Mouse (Mus musculus) thymus, postnatal 36 days (tissue): ENCODE results near the gene Mapre1.
"Not testable (repeated sequence)": the region's sequence is repeated elsewhere in the genome, so short reads cannot be mapped to it uniquely, and the experiment has no call there.

Experiments used
- DNase-seq, 2 experiments: peaks; one replicate each; pipeline ENCODE4 v3.0.0; 2022; ENCODE audit warnings: mixed read lengths in 2 of 2

The Mapre1 gene

GRCm38 (mm10) chr2:153740500-153741436 lies at the start of gene Mapre1:
Gene Mapre1, plus strand, starts transcription at chr2:153741274.
- peak; percentile 98 to 99 for DNase-seq

GRCm38 (mm10) chr2:153693413-153693812 lies 47.7 kb upstream of the Mapre1 start:
- not testable (repeated sequence) for DNase-seq

GRCm38 (mm10) chr2:153694462-153695085 lies 46.5 kb upstream of the Mapre1 start:
- DNase-seq = peak; percentile 58 to 62

- DNase-seq = no peak
These were observed 44.7 kb upstream of the Mapre1 start, which contains the start of gene Dnmt3c for GRCm38 (mm10) chr2:153696352-153696751. Gene Dnmt3c, plus strand, starts transcription at chr2:153696652.

- no peak for DNase-seq
These were observed 37.7 kb upstream of the Mapre1 start for GRCm38 (mm10) chr2:153703389-153703788.

- peak; percentile 11 to 17 for DNase-seq
These were observed 30.3 kb upstream of the Mapre1 start for GRCm38 (mm10) chr2:153710701-153711330.

- DNase-seq = no peak
These were observed 28.4 kb upstream of the Mapre1 start for GRCm38 (mm10) chr2:153712646-153713091.

GRCm38 (mm10) chr2:153713227-153713626 lies 27.8 kb upstream of the Mapre1 start:
- DNase-seq = no peak

GRCm38 (mm10) chr2:153717861-153718260 lies 23.2 kb upstream of the Mapre1 start:
- not testable (repeated sequence) for DNase-seq

- no peak for DNase-seq
These were observed 18.0 kb upstream of the Mapre1 start for GRCm38 (mm10) chr2:153723098-153723497.

- no peak for DNase-seq
These were observed 16.6 kb upstream of the Mapre1 start for GRCm38 (mm10) chr2:153724424-153724823.

GRCm38 (mm10) chr2:153724871-153725270 lies 16.2 kb upstream of the Mapre1 start:
- no peak for DNase-seq

GRCm38 (mm10) chr2:153725291-153725690 lies 15.8 kb upstream of the Mapre1 start:
- no peak for DNase-seq

- DNase-seq = peak; percentile 8 to 13
These were observed 7.0 kb upstream of the Mapre1 start for GRCm38 (mm10) chr2:153734033-153734432.

- DNase-seq = peak in 1 of 2 experiments; percentile 86
These were observed 477 bp downstream of the Mapre1 start for GRCm38 (mm10) chr2:153741437-153742065.

- DNase-seq = no peak
These were observed 6.9 kb downstream of the Mapre1 start for GRCm38 (mm10) chr2:153747994-153748393.

GRCm38 (mm10) chr2:153750363-153750762 lies 9.3 kb downstream of the Mapre1 start:
- DNase-seq = no peak

GRCm38 (mm10) chr2:153762121-153762520 lies 21.0 kb downstream of the Mapre1 start:
- DNase-seq = no peak

GRCm38 (mm10) chr2:153767484-153767883 lies 26.4 kb downstream of the Mapre1 start:
- DNase-seq = no peak

- no peak for DNase-seq
These were observed 27.8 kb downstream of the Mapre1 start for GRCm38 (mm10) chr2:153768881-153769280.

- DNase-seq = no peak
These were observed 31.9 kb downstream of the Mapre1 start for GRCm38 (mm10) chr2:153772950-153773349.

- DNase-seq = no peak
These were observed 34.4 kb downstream of the Mapre1 start for GRCm38 (mm10) chr2:153775472-153775871.
